Mouse (Mus musculus) kidney, adult 2 months (tissue): ENCODE data around the gene Enpp7.

Experiments used
- CTCF ChIP-seq: fragments of 200-500 bp; conservative IDR thresholded peaks from 2 replicates; pipeline ENCODE4 v1.5.1; 2011; ENCODE audit warnings: low read depth, mild to moderate bottlenecking, control low read depth, low read length, moderate library complexity, mixed read lengths; ENCODE audit not compliant: insufficient read depth, insufficient read length
- POLR2A ChIP-seq: fragments of 200-500 bp; IDR thresholded peaks from one replicate; pipeline ENCODE4 v1.6.1; 2011; ENCODE audit warnings: low read depth, low read length, control low read depth

DNA sequence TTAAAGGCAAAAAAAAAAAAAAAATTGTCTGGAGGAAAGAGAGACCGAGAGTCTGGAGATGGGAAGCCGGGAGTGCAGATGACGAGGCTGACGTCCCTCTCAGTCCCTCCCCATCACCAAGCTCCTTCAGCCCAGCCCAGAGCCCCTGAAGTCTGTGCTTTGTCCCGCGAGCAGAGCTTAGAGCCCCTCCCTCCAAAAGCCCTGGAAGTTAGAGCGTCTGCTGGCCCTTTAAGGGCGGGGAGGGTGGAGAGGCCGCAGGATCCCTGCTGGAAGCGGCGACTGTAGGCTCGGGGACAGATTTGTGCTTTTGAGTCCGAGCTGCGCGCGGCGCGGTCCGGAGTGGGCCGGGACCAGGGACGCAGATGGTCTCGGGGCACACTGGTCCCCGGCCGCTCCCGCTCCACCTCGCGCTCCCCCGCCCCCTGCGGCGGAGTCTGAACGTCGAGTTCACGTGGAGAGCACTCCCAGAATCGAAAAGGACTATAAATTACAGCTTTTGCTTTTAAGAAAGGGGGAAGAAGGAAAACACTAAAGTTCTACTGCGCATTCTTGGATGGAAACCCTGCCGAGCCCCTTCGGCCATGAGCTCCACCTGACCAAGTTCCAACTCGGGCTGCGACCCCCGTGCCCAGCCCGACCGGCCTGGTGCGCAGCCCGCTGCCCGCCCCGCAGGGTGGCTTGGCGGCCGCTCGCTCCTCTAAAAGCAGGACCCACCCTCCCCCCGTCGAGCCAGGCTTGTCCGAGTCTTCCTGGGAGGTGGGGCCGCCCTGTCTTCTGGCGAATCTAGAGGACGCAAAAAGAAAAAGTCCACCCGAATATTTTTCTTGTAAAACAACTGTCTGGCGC lies 49.2 kb downstream of the Enpp7 start:
- TF ChIP-seq CTCF (no peak), POLR2A (no peak)
